Mouse (Mus musculus): ENCODE measurements around the gene Wap. TPM values are rescaled to one million over a fixed set of nuclear protein-coding genes. Genes with fewer than 3 reads are reported as not detected.
"Not testable (repeated sequence)": the region's sequence is repeated elsewhere in the genome, so short reads cannot be mapped to it uniquely, and the experiment has no call there.

The Wap gene
- polyA plus RNA-seq, 1 experiment: not detected

DNA sequence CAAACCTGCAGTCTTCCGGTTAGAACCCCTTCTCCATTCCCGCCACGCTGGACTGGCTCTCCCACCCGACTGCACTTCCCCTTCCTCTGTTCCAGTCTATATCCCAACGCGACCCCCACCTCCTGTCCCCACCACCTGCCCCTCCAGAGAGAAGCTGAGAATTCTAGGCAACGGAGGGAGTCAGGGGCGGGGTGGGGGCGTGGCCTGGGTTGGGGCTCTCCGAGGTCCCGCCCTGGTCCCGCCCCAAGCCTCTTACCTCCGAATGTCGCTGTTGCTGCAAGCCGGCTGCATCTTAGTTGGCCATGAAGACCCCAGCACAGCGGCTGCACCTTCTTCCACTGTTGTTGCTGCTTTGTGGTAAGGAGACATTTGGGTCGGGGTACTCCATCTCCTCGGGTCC, 19.8 kb upstream of the Wap start, which contains the start of gene Ramp3:
Gene Ramp3 (plus strand): TSS at position 251 of the 400 bp plus-strand sequence.
- peaks cover 23% of the 10 kb centered on the region for H3K27me3 ChIP-seq (ENCODE audit: control insufficient read depth, insufficient read depth, insufficient read length)
- TF ChIP-seq POLR2A (IDR thresholded peaks at IDR 0.05; ENCODE audit: insufficient read length, low read depth) (no peak), REST (IDR thresholded peaks at IDR 0.05; ENCODE audit: insufficient read depth, insufficient read length) (no peak), MYOD1 (IDR thresholded peaks at IDR 0.05; ENCODE audit: control insufficient read depth in 1 of 3, insufficient read length in 2 of 3, low read depth in 2 of 3) (no peak), SRF (IDR thresholded peaks at IDR 0.05; ENCODE audit: control insufficient read depth, insufficient read length, low read depth) (no peak), TCF12 (IDR thresholded peaks at IDR 0.05; ENCODE audit: insufficient read depth, poor library complexity, severe bottlenecking) (no peak), MYOG (IDR thresholded peaks at IDR 0.05; ENCODE audit: control insufficient read depth in 1 of 3, insufficient read depth in 1 of 3, insufficient read length in 2 of 3, low read depth in 2 of 3) (no peak), CEBPB (IDR thresholded peaks at IDR 0.05; ENCODE audit: insufficient read depth, poor library complexity, severe bottlenecking) (no peak), TCF3 (IDR thresholded peaks at IDR 0.05; ENCODE audit: insufficient read length, low read depth) (no peak)
- H3ac ChIP-seq (ENCODE audit: control insufficient read depth, insufficient read length): no peak within 1 kb of the TSS
- H3K79me2 ChIP-seq (ENCODE audit: control insufficient read depth, insufficient read depth): no peaks in the 10 kb centered on the region
- H3K4me3 ChIP-seq: no peak within 1 kb of the TSS
- H3K36me3 ChIP-seq (ENCODE audit: control insufficient read depth, insufficient read depth): no peaks in the 10 kb centered on the region
- no peak within 1 kb of the TSS for H3K4me2 ChIP-seq (ENCODE audit: low read depth)

DNA sequence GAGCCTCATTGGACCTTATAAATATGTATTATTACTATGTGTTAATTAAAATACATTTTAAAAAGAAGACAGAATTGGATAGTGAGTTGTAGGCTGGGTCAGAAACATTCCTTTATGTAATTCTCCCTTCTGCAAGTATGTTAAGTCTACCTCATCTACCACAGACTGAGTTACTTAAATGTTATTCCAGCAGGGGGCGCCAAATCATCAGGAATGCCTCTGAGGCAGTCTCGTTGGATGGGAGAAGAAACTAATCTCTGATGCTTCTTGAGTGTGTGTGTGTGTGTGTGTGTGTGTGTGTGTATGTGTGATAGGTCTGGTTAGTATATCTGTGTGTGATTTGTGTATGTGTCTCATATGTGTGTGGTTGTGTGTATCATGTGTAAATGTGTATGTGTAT, 16.5 kb upstream of the Wap start:
- Histone ChIP-seq H3K36me3 (ENCODE audit: control insufficient read depth, insufficient read depth) (no peaks in the 10 kb centered on the region), H3ac (ENCODE audit: control insufficient read depth, insufficient read length) (no peak overlapping the region), H3K27me3 (ENCODE audit: control insufficient read depth, insufficient read depth, insufficient read length) (peaks cover 28% of the 10 kb centered on the region), H3K79me2 (ENCODE audit: control insufficient read depth, insufficient read depth) (no peaks in the 10 kb centered on the region), H3K4me2 (ENCODE audit: low read depth) (no peak overlapping the region), H3K4me3 (no peak overlapping the region)
- TF ChIP-seq TCF12 (IDR thresholded peaks at IDR 0.05; ENCODE audit: insufficient read depth, poor library complexity, severe bottlenecking) (no peak), E2F4 (IDR thresholded peaks at IDR 0.05; ENCODE audit: insufficient read depth) (no peak), POLR2A (IDR thresholded peaks at IDR 0.05; ENCODE audit: insufficient read length, low read depth) (no peak), TCF3 (IDR thresholded peaks at IDR 0.05; ENCODE audit: insufficient read length, low read depth) (no peak), MAX (IDR thresholded peaks at IDR 0.05; ENCODE audit: low read depth) (no peak), USF1 (IDR thresholded peaks at IDR 0.05; ENCODE audit: low read depth) (no peak), MYOG (IDR thresholded peaks at IDR 0.05; ENCODE audit: control insufficient read depth in 1 of 3, insufficient read depth in 1 of 3, insufficient read length in 2 of 3, low read depth in 2 of 3) (no peak), SRF (IDR thresholded peaks at IDR 0.05; ENCODE audit: control insufficient read depth, insufficient read length, low read depth) (no peak), MYOD1 (IDR thresholded peaks at IDR 0.05; ENCODE audit: control insufficient read depth in 1 of 3, insufficient read length in 2 of 3, low read depth in 2 of 3) (no peak), CEBPB (IDR thresholded peaks at IDR 0.05; ENCODE audit: insufficient read depth, poor library complexity, severe bottlenecking) (no peak)

DNA sequence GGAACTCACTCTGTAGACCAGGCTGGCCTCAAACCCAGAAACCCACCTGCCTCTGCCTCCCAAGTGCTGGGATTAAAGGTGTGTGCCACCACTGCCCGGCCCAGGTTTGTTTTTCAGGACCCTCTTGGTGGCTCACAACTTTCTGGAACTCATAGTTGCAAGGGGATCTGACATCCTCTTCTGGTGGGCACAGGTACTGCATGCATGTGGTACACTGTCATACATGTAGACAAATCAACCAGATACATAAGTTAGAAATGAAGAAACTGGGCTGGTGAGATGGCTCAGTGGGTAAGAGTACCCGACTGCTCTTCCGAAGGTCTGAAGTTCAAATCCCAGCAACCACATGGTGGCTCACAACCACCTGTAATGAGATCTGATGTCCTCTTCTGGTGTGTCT, 14.5 kb upstream of the Wap start:
- not testable (repeated sequence) for H3K79me2 ChIP-seq (ENCODE audit: control insufficient read depth, insufficient read depth); H3K36me3 ChIP-seq (ENCODE audit: control insufficient read depth, insufficient read depth); H3K4me2 ChIP-seq (ENCODE audit: low read depth); H3ac ChIP-seq (ENCODE audit: control insufficient read depth, insufficient read length); H3K4me3 ChIP-seq
- peaks cover 23% of the 10 kb centered on the region for H3K27me3 ChIP-seq (ENCODE audit: control insufficient read depth, insufficient read depth, insufficient read length)

DNA sequence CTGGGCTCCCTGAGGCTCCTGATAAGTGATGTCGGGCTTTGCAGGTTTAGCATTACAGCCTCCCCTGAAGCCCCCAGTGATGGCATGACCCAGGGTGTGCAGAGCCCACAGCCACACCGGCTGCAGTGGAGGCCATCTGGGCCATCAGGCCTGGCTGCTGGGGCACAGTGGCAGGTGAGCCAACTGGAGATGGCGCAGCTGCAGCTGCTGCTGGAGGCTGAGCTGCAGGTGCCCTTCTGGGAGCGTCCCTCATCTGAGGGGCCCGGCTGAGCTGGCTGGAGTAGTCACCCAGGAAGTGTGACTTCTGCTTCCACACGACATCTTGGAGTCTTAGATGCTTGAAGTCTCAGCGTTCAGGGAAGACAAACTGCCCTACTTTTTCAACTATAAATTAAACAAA, 12.1 kb upstream of the Wap start:
- TF ChIP-seq REST (IDR thresholded peaks at IDR 0.05; ENCODE audit: insufficient read depth, insufficient read length) (no peak), USF1 (IDR thresholded peaks at IDR 0.05; ENCODE audit: low read depth) (no peak), POLR2A (IDR thresholded peaks at IDR 0.05; ENCODE audit: insufficient read length, low read depth) (no peak), TCF12 (IDR thresholded peaks at IDR 0.05; ENCODE audit: insufficient read depth, poor library complexity, severe bottlenecking) (no peak), MAX (IDR thresholded peaks at IDR 0.05; ENCODE audit: low read depth) (no peak), CEBPB (IDR thresholded peaks at IDR 0.05; ENCODE audit: insufficient read depth, poor library complexity, severe bottlenecking) (no peak), E2F4 (IDR thresholded peaks at IDR 0.05; ENCODE audit: insufficient read depth) (no peak), POLR2AphosphoS2 (IDR thresholded peaks at IDR 0.05; ENCODE audit: insufficient read length, low read depth) (no peak), SRF (IDR thresholded peaks at IDR 0.05; ENCODE audit: control insufficient read depth, insufficient read length, low read depth) (no peak), MYOG (IDR thresholded peaks at IDR 0.05; ENCODE audit: control insufficient read depth in 1 of 3, insufficient read depth in 1 of 3, insufficient read length in 2 of 3, low read depth in 2 of 3) (peak in 1 of 3 experiments; percentile 47), MYOD1 (IDR thresholded peaks at IDR 0.05; ENCODE audit: control insufficient read depth in 1 of 3, insufficient read length in 2 of 3, low read depth in 2 of 3) (peak in 1 of 3 experiments; percentile 50), TCF3 (IDR thresholded peaks at IDR 0.05; ENCODE audit: insufficient read length, low read depth) (peak; percentile 40)

DNA sequence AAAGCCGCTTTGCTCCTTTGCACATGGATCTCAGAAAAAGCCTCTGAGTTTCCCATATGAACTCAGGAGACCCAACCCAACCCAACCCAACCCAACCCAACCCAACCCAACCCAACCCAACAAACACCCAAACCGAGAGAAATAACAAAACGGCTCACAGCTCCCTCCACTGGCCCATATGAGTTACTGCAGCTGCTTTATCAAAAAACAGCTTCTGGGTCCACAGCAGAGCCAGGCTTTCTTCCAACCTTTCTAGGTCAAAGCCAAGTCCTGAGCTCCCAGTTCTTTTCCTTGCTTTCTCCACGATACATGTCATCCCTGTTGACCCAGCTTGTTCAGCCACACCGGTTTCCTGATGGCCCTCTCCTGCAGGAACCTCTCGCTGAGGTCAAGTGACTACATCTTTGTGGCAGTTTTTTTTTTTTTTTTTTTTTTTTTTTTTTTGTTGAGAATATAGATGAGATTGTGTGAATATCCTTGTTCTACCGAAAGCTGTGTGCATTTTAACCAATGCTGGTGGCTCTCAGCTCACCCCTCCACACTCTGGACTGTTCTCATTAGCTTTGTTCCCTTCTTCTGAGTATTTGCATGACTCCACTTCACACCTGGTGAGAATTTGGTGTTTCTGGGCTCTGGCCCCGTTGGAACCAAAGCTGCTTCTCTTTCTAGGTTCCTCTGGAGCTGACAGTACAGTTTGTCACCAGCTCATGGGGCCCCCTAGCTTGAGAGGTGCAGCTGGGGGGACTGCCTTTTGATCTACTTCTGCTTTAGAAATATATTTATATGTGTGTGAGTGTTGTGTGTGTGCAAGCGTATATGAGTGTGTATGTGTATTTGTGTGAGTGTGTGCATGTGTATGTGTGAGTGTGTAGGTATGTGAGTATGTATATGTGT, 9.6 kb upstream of the Wap start:
- peaks cover 16% of the 10 kb centered on the region for H3K27me3 ChIP-seq (ENCODE audit: control insufficient read depth, insufficient read depth, insufficient read length)
- no peak overlapping the region for H3K4me2 ChIP-seq (ENCODE audit: low read depth)
- H3ac ChIP-seq (ENCODE audit: control insufficient read depth, insufficient read length): no peak overlapping the region
- no peak overlapping the region for H3K4me3 ChIP-seq
- H3K79me2 ChIP-seq (ENCODE audit: control insufficient read depth, insufficient read depth): no peaks in the 10 kb centered on the region
- H3K36me3 ChIP-seq (ENCODE audit: control insufficient read depth, insufficient read depth): no peaks in the 10 kb centered on the region
- TF ChIP-seq TCF12 (IDR thresholded peaks at IDR 0.05; ENCODE audit: insufficient read depth, poor library complexity, severe bottlenecking): no peak

More for the DNA sequence above, 12.1 kb upstream of the Wap start:
- Histone ChIP-seq H3K27me3 (ENCODE audit: control insufficient read depth, insufficient read depth, insufficient read length) (peaks cover 7% of the 10 kb centered on the region), H3K4me3 (no peak overlapping the region), H3K36me3 (ENCODE audit: control insufficient read depth, insufficient read depth) (no peaks in the 10 kb centered on the region), H3K4me2 (ENCODE audit: low read depth) (no peak overlapping the region), H3ac (ENCODE audit: control insufficient read depth, insufficient read length) (no peak overlapping the region), H3K79me2 (ENCODE audit: control insufficient read depth, insufficient read depth) (no peaks in the 10 kb centered on the region)
